Mouse (Mus musculus): ENCODE measurements around the gene Rbmy.
"Not testable (repeated sequence)": the region's sequence is repeated elsewhere in the genome, so short reads cannot be mapped to it uniquely, and the experiment has no call there.

Gene Rbmy

GRCm38 (mm10) chrY:2830380-2830779, at the start of gene Rbmy, which contains the start of gene Gm10256:
Gene Rbmy (plus strand): TSS chrY:2830680.
Gene Gm10256 (plus strand): TSS chrY:2830699.
- DNase-seq (ENCODE audit: low read depth, low spot score): not testable (repeated sequence)

- not testable (repeated sequence) for DNase-seq (ENCODE audit: low read depth, low spot score)
Observed at GRCm38 (mm10) chrY:2796105-2796504, 34.4 kb upstream of the Rbmy start, which contains the start of gene Gm4064. Gene Gm4064 (minus strand): TSS chrY:2796205.
